Mouse (Mus musculus) urinary bladder, postnatal 25 days (tissue): Measurements from ENCODE around the gene Ckap2l.

Experiments
- DNase-seq: peaks from one replicate; pipeline ENCODE4 v3.0.0; 2022; ENCODE audit warnings: low spot score

Gene Ckap2l

GRCm38 (mm10) chr2:129263073-129263472, 33.9 kb downstream of the Ckap2l start:
- no peak for DNase-seq

- DNase-seq = no peak
Measured at GRCm38 (mm10) chr2:129261151-129261794, 35.7 kb downstream of the Ckap2l start.

GRCm38 (mm10) chr2:129260646-129261045, 36.4 kb downstream of the Ckap2l start:
- no peak for DNase-seq

GRCm38 (mm10) chr2:129258475-129259211, 38.4 kb downstream of the Ckap2l start:
- peak; percentile 61 for DNase-seq

GRCm38 (mm10) chr2:129258056-129258455, 39.0 kb downstream of the Ckap2l start:
- DNase-seq = no peak

- no peak for DNase-seq
Measured at GRCm38 (mm10) chr2:129256006-129256405, 41.0 kb downstream of the Ckap2l start.

- no peak for DNase-seq
Measured at GRCm38 (mm10) chr2:129254076-129254475, 42.9 kb downstream of the Ckap2l start.

- DNase-seq = no peak
Measured at GRCm38 (mm10) chr2:129253631-129253970, 43.4 kb downstream of the Ckap2l start.

GRCm38 (mm10) chr2:129252836-129253630, 44.0 kb downstream of the Ckap2l start:
- DNase-seq = no peak

- DNase-seq = no peak
Measured at GRCm38 (mm10) chr2:129249321-129249720, 47.7 kb downstream of the Ckap2l start.

GRCm38 (mm10) chr2:129247707-129248121, 49.3 kb downstream of the Ckap2l start:
- no peak for DNase-seq

GRCm38 (mm10) chr2:129246924-129247323, 50.1 kb downstream of the Ckap2l start:
- no peak for DNase-seq

GRCm38 (mm10) chr2:129246436-129246835, 50.6 kb downstream of the Ckap2l start:
- DNase-seq = no peak

- no peak for DNase-seq
Measured at GRCm38 (mm10) chr2:129245618-129246017, 51.4 kb downstream of the Ckap2l start.

GRCm38 (mm10) chr2:129244446-129245120, 52.4 kb downstream of the Ckap2l start:
- DNase-seq = no peak

GRCm38 (mm10) chr2:129243786-129244185, 53.2 kb downstream of the Ckap2l start:
- no peak for DNase-seq

- no peak for DNase-seq
Measured at GRCm38 (mm10) chr2:129243005-129243404, 54.0 kb downstream of the Ckap2l start.

GRCm38 (mm10) chr2:129241845-129242833, 54.9 kb downstream of the Ckap2l start:
- DNase-seq = no peak

- no peak for DNase-seq
Measured at GRCm38 (mm10) chr2:129240726-129241432, 56.1 kb downstream of the Ckap2l start.

- no peak for DNase-seq
Measured at GRCm38 (mm10) chr2:129236526-129236925, 60.5 kb downstream of the Ckap2l start.
